Mouse (Mus musculus): Measurements from ENCODE around the gene Svip.

The Svip gene

GRCm38 (mm10) chr7:52005511-52006295 is at the start of gene Svip:
Gene Svip (minus strand): TSS chr7:52006018.
- DNase-seq (ENCODE audit: low read depth, low spot score): peak; percentile 98

GRCm38 (mm10) chr7:52037600-52038582 is 32.1 kb upstream of the Svip start:
- DNase-seq (ENCODE audit: low read depth, low spot score): peak; percentile 49

DNA sequence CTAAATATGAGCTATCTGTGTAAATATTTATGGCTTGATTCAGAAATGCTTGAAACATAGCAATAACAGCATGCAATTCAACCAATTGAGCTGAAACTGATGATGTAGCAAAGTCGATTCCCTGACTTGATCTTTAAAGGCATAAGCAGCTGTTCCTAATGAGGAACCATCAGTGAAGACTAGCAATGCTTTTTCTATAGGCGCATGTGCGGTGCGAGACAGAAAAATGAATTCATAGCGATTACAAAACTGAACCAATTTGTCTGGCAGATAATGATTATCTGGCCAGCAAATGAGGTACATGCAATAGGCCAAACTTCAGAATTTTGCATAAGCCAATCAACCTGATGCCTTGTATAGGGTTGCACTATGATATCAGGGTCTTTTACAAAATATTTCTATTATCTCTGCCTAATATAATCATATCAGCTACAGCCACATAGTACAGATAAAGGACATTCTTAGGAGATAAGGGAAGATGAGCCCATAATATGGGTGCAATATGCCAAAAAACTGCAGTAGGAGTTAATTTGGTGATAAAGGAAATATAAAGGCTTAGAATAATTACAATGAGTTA is 18.3 kb upstream of the Svip start:
- no peak for DNase-seq (ENCODE audit: low read depth, low spot score)

DNA sequence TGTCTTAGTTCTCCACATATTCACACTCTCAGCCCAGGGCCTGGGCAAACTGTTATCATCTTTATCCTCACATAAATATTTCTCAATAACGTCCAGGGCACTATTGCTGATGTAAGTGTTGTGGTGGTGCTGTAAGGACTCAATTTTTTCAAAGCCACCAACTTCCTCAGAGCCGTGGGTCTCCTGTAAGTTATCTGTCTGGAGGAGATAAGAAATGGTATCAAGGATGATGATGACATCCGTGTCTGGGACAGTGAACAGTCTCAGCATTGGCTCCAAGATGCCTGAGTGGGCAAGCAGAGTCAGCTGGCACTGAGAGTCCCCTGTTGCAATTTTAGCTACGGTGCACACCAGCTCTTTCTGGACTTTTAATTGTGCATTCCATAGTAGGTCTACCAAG is 16.2 kb upstream of the Svip start:
- no peak for DNase-seq (ENCODE audit: low read depth, low spot score)

GRCm38 (mm10) chr7:52015628-52016027 is 9.8 kb upstream of the Svip start, which contains the start of gene 1700015G11Rik:
Gene 1700015G11Rik (minus strand): TSS chr7:52015728.
- no peak for DNase-seq (ENCODE audit: low read depth, low spot score)

DNA sequence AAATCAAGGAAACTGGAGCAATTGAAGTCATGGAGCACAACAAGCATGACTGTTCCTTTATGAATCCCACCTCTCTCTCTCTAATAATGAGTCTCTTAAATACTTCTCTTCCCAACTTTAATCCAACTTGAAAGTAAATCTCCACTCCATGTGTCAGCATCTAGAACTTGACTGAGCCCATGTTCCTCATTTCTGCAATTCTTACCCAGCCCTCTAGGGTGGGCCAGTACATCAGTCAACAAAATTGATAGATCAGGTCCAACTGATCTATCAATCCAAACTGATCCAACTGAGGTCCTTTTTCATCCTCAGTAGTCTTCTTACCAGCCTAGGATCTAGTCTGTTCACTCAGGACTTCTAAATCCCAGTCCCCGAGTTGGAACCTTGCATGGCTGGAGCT is 9.4 kb upstream of the Svip start:
- peak; percentile 10 for DNase-seq (ENCODE audit: low read depth, low spot score)

DNA sequence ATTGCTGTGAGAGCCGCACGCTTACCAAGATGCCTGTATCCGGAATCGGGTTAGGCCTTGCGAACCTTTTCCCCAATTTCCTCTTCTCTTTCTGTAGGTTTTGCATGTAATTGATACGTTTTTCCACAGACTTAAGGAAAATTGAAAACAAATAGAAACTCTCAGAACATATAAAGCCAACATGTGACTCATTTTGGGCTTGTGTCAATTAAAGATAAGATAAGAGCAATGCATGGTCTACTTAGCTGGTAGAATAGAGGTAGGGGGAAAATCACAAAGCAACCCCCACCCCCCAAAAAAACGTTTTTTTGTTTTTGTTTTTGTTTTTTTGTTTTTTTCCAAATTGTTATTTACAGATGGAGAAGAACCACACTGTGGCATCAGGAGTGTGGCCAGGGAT is 7.6 kb upstream of the Svip start:
- no peak for DNase-seq (ENCODE audit: low read depth, low spot score)

DNA sequence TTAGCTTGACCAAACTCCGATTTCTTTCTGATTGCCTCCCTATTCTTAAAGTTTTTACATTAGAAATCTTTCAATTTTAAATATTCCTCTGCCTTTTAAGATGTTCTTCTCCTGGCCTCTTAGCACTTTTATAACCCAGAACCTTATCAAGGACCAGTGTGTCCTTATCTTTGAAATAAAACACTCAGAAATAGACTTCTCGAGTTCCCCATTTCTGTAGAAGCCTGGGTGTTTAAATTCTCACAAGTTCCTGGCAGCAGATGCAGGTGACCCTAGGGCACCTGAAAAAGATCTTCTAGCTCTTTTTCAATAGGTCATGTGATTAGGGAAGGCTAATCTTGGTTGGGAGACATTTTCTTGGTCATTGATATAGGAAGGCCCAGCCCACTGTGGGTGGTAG is 1.3 kb upstream of the Svip start:
- no peak for DNase-seq (ENCODE audit: low read depth, low spot score)

DNA sequence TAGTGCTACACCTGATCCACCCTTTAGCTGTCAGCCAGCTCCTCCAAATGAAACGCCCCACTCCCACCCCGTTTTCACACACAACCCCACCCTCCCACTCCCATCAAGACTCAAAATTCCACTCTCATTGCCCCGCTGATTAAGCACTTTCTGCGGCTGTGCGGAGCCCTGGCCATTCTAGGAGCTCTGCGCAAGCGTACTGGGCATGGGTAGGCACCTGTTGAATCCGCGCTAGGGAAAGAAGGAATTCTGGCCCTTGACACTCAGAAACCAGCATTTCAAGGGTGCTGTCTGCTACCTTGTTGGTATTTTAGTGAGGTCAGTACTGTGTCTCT is 445 bp upstream of the Svip start:
- DNase-seq (ENCODE audit: low read depth, low spot score): no peak

- DNase-seq (ENCODE audit: low read depth, low spot score): no peak
These were observed 14.8 kb downstream of the Svip start for GRCm38 (mm10) chr7:51991020-51991419.

DNA sequence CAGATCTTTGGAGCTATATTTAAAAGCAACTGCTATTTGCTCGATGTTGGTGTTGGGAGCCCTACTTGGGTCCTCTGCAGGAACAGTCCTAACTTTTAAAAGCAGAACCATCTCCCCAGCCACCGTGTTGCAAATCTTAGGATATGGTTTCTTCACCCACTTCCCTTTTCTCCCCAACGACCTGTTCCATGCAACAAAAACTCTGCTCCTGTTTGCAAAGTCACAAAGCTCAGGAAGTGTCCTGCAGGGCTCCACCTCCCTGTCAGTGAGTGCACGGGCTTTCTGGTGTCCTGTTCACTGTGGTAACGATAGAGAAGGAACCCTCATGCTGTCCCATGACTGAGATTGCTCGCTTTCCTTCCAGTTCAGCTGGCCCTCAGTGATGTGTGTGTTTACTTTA is 18.9 kb downstream of the Svip start:
- DNase-seq (ENCODE audit: low read depth, low spot score): no peak

DNA sequence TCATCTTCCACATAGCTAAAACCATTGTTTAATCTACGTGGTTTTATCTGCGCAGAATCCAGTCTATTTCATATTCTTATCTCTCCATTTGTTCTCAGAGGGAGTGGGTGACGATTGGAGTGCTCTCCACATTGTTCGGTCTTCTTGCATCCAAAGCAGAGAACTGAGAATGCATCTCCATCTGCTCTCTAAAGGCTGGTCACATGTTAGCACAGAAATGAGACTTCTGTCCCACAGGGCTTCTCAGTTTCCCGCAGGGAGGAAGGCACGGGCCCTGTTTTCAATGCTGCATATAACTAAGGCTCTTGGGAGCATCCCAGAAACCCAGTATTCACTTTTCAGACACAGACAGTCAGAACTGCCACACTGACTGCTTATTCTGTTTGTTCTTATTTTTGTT is 20.1 kb downstream of the Svip start:
- DNase-seq (ENCODE audit: low read depth, low spot score): no peak

GRCm38 (mm10) chr7:51982303-51982702 is 23.5 kb downstream of the Svip start:
- no peak for DNase-seq (ENCODE audit: low read depth, low spot score)

- DNase-seq (ENCODE audit: low read depth, low spot score): peak; percentile 30
These were observed 26.5 kb downstream of the Svip start for GRCm38 (mm10) chr7:51979271-51979670.

GRCm38 (mm10) chr7:51975181-51975580 is 30.6 kb downstream of the Svip start:
- no peak for DNase-seq (ENCODE audit: low read depth, low spot score)

GRCm38 (mm10) chr7:51973526-51973925 is 32.3 kb downstream of the Svip start:
- DNase-seq (ENCODE audit: low read depth, low spot score): no peak

- no peak for DNase-seq (ENCODE audit: low read depth, low spot score)
These were observed 32.7 kb downstream of the Svip start for GRCm38 (mm10) chr7:51973091-51973490.

DNA sequence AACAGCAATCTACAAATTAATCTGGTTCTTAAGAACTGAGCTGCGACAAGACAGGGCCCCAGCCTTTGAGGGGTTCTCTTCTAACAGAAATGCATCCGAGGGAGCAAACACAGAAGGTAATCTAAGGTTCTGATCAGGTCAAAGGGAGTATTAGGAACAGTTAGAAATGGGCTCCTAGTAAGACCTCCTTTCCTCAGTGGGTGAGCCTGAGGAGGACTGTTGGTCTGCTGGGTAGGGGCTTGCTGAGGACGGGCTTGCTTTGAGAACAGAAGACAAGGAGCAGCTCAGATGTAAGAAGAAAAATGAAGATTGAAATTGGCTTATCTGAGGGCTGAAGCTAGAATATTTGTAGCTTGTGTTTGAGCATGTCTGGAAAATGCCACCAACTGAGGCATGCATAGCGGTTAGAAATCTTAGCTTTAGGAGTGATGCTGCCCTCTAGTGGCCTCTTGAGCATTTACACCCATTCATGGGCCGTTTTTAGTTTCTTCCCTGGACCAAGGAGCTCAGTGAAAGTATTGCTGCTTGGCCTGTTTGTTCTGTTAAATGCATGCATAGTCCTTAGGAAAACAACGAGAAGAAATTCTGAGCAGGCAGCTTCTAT is 33.5 kb downstream of the Svip start:
- DNase-seq (ENCODE audit: low read depth, low spot score): peak; percentile 51

DNA sequence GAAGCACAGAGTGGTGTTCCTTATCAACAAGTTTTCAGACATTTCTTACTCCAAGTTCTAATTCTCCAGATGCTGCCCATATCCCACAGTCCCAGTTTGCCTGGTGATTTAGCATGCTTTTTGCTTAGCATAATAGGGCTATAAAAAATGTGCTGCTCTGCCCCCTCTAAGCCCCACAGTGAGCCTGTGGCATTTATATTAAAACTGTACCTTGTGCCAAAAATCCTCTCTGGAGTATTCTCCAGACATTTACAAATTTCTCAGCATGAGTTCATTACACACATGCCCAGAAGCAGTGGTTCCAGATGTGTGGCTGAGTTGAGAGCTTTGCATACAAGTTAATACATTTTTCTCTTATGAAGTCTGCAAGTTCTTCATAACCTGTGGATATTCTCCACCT is 36.4 kb downstream of the Svip start:
- DNase-seq (ENCODE audit: low read depth, low spot score): no peak

DNA sequence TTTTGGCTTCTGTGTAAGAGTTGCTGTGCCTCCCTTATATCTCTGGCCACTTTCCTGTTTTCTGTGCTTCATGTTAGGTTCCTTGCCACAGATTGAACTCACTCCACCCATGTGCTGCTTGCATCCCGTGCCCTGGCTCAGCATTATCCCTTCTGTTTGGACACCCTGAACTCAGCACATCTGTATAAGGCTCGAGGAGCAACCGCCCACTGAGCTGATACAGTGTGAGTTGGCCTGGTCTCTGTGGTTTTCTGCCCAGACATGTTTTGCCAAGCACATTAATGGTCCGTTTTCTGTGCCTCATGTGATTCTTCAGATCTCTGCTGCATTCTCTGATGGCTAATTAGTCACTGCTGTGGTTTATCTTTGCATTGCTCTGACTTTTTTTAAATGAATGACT is 38.2 kb downstream of the Svip start:
- DNase-seq (ENCODE audit: low read depth, low spot score): no peak

- no peak for DNase-seq (ENCODE audit: low read depth, low spot score)
These were observed 41.1 kb downstream of the Svip start for GRCm38 (mm10) chr7:51964681-51965080.

Data from ES-CJ7 (cell line).